Mouse (Mus musculus) ES-Bruce4 (cell line): ENCODE data around the gene Unkl. TPM values are rescaled to one million over a fixed set of nuclear protein-coding genes. Genes with fewer than 3 reads are reported as not detected.

ENCODE experiments used
- H3K27ac ChIP-seq: 2 replicates; pipeline ENCODE4 v1.5.1; 2012; ENCODE audit warnings: low read length, inconsistent platforms; ENCODE audit not compliant: insufficient read depth
- H3K27me3 ChIP-seq: 2 replicates; pipeline ENCODE4 v1.6.1; 2012; ENCODE audit warnings: mild to moderate bottlenecking, low read length, inconsistent platforms; ENCODE audit not compliant: control insufficient read depth, poor library complexity, insufficient read depth, severe bottlenecking
- H3K36me3 ChIP-seq: 2 replicates; pipeline ENCODE4 v1.6.1; 2012; ENCODE audit warnings: inconsistent platforms, mild to moderate bottlenecking, low read length, moderate library complexity; ENCODE audit not compliant: control insufficient read depth, poor library complexity, insufficient read depth, severe bottlenecking
- H3K4me1 ChIP-seq: one replicate; pipeline ENCODE4 v1.8.1; 2011; ENCODE audit warnings: low read length; ENCODE audit not compliant: control insufficient read depth, insufficient read depth
- H3K4me3 ChIP-seq: 2 replicates; pipeline ENCODE4 v1.5.1; 2011; ENCODE audit warnings: low read depth, mild to moderate bottlenecking, low read length
- H3K9ac ChIP-seq: 2 replicates; pipeline ENCODE4 v1.6.1; 2012; ENCODE audit warnings: low read depth, mild to moderate bottlenecking, inconsistent platforms; ENCODE audit not compliant: poor library complexity, severe bottlenecking
- H3K9me3 ChIP-seq: replicated peaks from 2 replicates; pipeline ENCODE4 v1.6.1; 2012; ENCODE audit warnings: mild to moderate bottlenecking, low read length, inconsistent platforms; ENCODE audit not compliant: control insufficient read depth, poor library complexity, insufficient read depth, severe bottlenecking
- CTCF ChIP-seq: IDR thresholded peaks from one replicate; pipeline ENCODE4 v1.8.1; 2011; ENCODE audit warnings: low read depth, low read length
- EP300 ChIP-seq: IDR thresholded peaks from 2 replicates; pipeline ENCODE4 v1.6.1; 2011; ENCODE audit warnings: low read depth, low read length; ENCODE audit not compliant: insufficient read depth
- POLR2A ChIP-seq: IDR thresholded peaks from one replicate; pipeline ENCODE4 v1.8.1; 2011; ENCODE audit warnings: low read length; ENCODE audit not compliant: insufficient read depth
- polyA plus RNA-seq: library from polyadenylated mRNA; stranded (reverse); fragments of >200 nt; gene quantifications from 2 replicates; pipeline ENCODE4 v1.2.4, GENCODE M21; 2011; ENCODE audit warnings: low read depth; ENCODE audit not compliant: missing spikeins, insufficient read depth, insufficient read length

The Unkl gene
- polyA plus RNA-seq, 1 experiment: 22.9 TPM

- Histone ChIP-seq H3K36me3 (no peaks in the 10 kb centered on the region), H3K27ac (no peak overlapping the region), H3K9me3 (no peaks in the 10 kb centered on the region), H3K4me1 (no peaks in the 10 kb centered on the region), H3K27me3 (no peaks in the 10 kb centered on the region), H3K4me3 (no peak overlapping the region), H3K9ac (no peak overlapping the region)
- TF ChIP-seq CTCF (no peak), POLR2A (no peak), EP300 (no peak)
Measured at GRCm38 (mm10) chr17:25250181-25250835, 62.1 kb downstream of the Unkl start.

- no peak overlapping the region for H3K27ac ChIP-seq
Measured at GRCm38 (mm10) chr17:25252643-25253042, 64.4 kb downstream of the Unkl start.

DNA sequence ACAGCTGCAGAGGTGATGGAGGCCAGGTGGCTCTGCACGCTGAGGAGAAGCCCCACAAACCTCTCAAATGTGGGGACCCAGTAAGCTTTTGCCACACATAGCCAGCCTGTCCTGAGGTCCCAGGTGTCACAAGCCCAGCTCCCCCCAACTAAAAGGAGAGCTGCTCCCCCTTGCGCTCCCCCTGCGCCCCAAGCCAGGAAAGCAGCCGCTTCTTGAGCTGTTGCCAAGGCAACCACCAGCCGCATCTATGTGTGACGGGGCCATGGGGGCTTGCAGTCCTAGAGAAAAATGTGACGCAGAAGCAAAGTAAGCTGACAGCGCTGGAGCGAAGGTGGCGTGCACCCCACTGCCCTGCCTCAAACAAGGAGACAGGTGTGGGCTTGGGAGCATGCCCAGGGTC is 65.6 kb downstream of the Unkl start:
- no peak for TF ChIP-seq CTCF
- no peak for TF ChIP-seq POLR2A
- TF ChIP-seq EP300: no peak
- no peaks in the 10 kb centered on the region for H3K4me1 ChIP-seq
- H3K9ac ChIP-seq: no peak overlapping the region
- no peaks in the 10 kb centered on the region for H3K27me3 ChIP-seq
- H3K36me3 ChIP-seq: no peaks in the 10 kb centered on the region
- no peak overlapping the region for H3K4me3 ChIP-seq
- no peak overlapping the region for H3K27ac ChIP-seq
- no peaks in the 10 kb centered on the region for H3K9me3 ChIP-seq

More at GRCm38 (mm10) chr17:25252643-25253042, 64.4 kb downstream of the Unkl start:
- Histone ChIP-seq H3K36me3 (no peaks in the 10 kb centered on the region), H3K9me3 (no peaks in the 10 kb centered on the region), H3K27me3 (no peaks in the 10 kb centered on the region), H3K4me3 (no peak overlapping the region), H3K9ac (no peak overlapping the region), H3K4me1 (no peaks in the 10 kb centered on the region)
- TF ChIP-seq CTCF: no peak
- no peak for TF ChIP-seq POLR2A
- no peak for TF ChIP-seq EP300

GRCm38 (mm10) chr17:25255110-25255509 is 66.9 kb downstream of the Unkl start:
- H3K27me3 ChIP-seq: no peaks in the 10 kb centered on the region
- TF ChIP-seq POLR2A (no peak), CTCF (no peak), EP300 (no peak)
- H3K4me1 ChIP-seq: no peaks in the 10 kb centered on the region
- H3K4me3 ChIP-seq: no peak overlapping the region
- no peaks in the 10 kb centered on the region for H3K9me3 ChIP-seq
- H3K27ac ChIP-seq: no peak overlapping the region
- H3K36me3 ChIP-seq: no peaks in the 10 kb centered on the region
- no peak overlapping the region for H3K9ac ChIP-seq

DNA sequence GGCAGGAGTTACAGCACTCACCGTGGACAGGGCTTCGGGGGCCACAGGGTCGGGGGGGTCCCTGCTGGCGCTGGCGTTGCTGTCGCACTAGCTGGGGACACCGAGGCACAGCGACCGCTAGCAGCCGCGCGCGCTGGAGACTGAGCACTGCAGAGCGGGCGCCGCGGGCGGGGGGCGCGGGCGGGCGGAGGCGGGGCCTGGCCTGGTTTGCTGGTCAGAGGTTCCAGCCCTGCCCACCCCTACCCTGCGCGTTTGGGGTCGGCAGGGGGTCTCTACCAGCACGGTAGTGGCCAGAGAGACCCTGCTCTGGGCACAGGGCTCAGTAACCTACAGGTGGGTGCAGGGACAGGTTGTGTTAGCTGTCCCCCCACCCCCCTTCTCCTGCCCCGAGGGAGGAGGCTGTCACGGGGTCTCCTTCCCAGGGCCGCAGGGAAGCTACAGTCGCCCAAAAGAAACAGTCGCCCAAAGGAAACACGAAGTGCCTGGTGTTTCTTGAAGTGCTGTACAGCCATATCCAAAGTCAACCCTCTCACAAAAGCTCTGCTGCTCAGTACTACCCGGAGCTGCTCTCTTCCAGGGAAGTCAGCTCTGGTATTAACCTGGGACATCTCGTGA is 68.0 kb downstream of the Unkl start, which contains the start of gene Baiap3:
Gene Baiap3 (minus strand): TSS at position 225 of the 615 bp plus-strand sequence.
- Histone ChIP-seq H3K36me3 (no peaks in the 10 kb centered on the region), H3K4me3 (peak within 1 kb of the TSS; percentile 54), H3K4me1 (no peaks in the 10 kb centered on the region), H3K27me3 (no peaks in the 10 kb centered on the region), H3K27ac (no peak within 1 kb of the TSS), H3K9me3 (no peaks in the 10 kb centered on the region), H3K9ac (peak within 1 kb of the TSS; percentile 31; the same call in 1 of the 2 replicates)
- TF ChIP-seq POLR2A: no peak
- no peak for TF ChIP-seq CTCF
- TF ChIP-seq EP300: no peak

- Histone ChIP-seq H3K36me3 (peaks cover under 1% of the 10 kb centered on the region; the same call in 1 of the 2 replicates), H3K4me1 (no peaks in the 10 kb centered on the region), H3K27me3 (no peaks in the 10 kb centered on the region), H3K27ac (no peak overlapping the region), H3K4me3 (no peak overlapping the region), H3K9me3 (no peaks in the 10 kb centered on the region), H3K9ac (no peak overlapping the region)
- no peak for TF ChIP-seq CTCF
- no peak for TF ChIP-seq POLR2A
- no peak for TF ChIP-seq EP300
Measured at GRCm38 (mm10) chr17:25257804-25258261, 69.6 kb downstream of the Unkl start.
